Mouse (Mus musculus) midbrain, embryonic 13.5 days (tissue): ENCODE data around the gene Vipr2. TPM values are rescaled to one million over a fixed set of nuclear protein-coding genes. Genes with fewer than 3 reads are reported as not detected.

Source experiments
- ATAC-seq: fragments of 200-750 bp; cut with Nextera tagmentation; 2 replicates; pipeline ENCODE4 v1.8.0; 2017; ENCODE audit warnings: mild to moderate bottlenecking, moderate TSS enrichment, moderate library complexity
- H3K27ac ChIP-seq: fragments of 300-500 bp; sonication (generic); 2 replicates; pipeline ENCODE4 v1.5.1; 2015; ENCODE audit warnings: inconsistent platforms, mild to moderate bottlenecking, moderate library complexity
- H3K27me3 ChIP-seq: fragments of 300-500 bp; sonication (generic); 2 replicates; pipeline ENCODE4 v1.6.1; 2015; ENCODE audit warnings: mild to moderate bottlenecking, inconsistent platforms
- H3K36me3 ChIP-seq: fragments of 300-500 bp; sonication (generic); 2 replicates; pipeline ENCODE4 v1.6.1; 2015; ENCODE audit warnings: mild to moderate bottlenecking, inconsistent platforms
- H3K4me1 ChIP-seq: fragments of 300-500 bp; sonication (generic); replicated peaks from 2 replicates; pipeline ENCODE4 v1.6.1; 2015; ENCODE audit warnings: inconsistent platforms
- H3K4me2 ChIP-seq: fragments of 300-500 bp; sonication (generic); replicated peaks from 2 replicates; pipeline ENCODE4 v1.6.1; 2015; ENCODE audit warnings: moderate library complexity, mild to moderate bottlenecking, inconsistent platforms
- H3K4me3 ChIP-seq: fragments of 300-500 bp; sonication (generic); replicated peaks from 2 replicates; pipeline ENCODE4 v1.5.1; 2015; ENCODE audit warnings: mild to moderate bottlenecking, inconsistent platforms
- H3K9ac ChIP-seq: fragments of 300-500 bp; sonication (generic); replicated peaks from 2 replicates; pipeline ENCODE4 v1.6.1; 2015; ENCODE audit warnings: mild to moderate bottlenecking, inconsistent platforms
- H3K9me3 ChIP-seq: fragments of 300-500 bp; sonication (generic); 2 replicates; pipeline ENCODE4 v1.6.1; 2016; ENCODE audit warnings: mild to moderate bottlenecking, inconsistent platforms
- WGBS: fragments of 180-500 bp; shearing (Covaris S2); methylation state at CpG from one replicate; pipeline ENCODE4 v1.1.7; 2015; 5-methylcytosine and 5-hydroxymethylcytosine counted together
- polyA plus RNA-seq: library from polyadenylated mRNA; unstranded; fragments of >200 nt; fragmentation: Nextera tagmentation; extraction: Ambion mirVana; gene quantifications from 2 replicates; pipeline ENCODE4 v1.2.1, GENCODE M21; 2015

The Vipr2 gene
- polyA plus RNA-seq, 1 experiment from 2014 or later: 1.3 TPM

GRCm38 (mm10) chr12:116140605-116141004, 63.1 kb downstream of the Vipr2 start:
- no peaks in the 10 kb centered on the region for H3K27me3 ChIP-seq
- no peak for ATAC-seq
- no peak overlapping the region for H3K27ac ChIP-seq
- H3K4me3 ChIP-seq: no peak overlapping the region
- WGBS: 86% methylated on average over 2 of the region's 2 CpGs
- H3K4me2 ChIP-seq: no peak overlapping the region
- peaks cover 4% of the 10 kb centered on the region; the same call in 1 of the 2 replicates for H3K4me1 ChIP-seq
- no peaks in the 10 kb centered on the region for H3K9me3 ChIP-seq
- H3K36me3 ChIP-seq: no peaks in the 10 kb centered on the region
- H3K9ac ChIP-seq: no peak overlapping the region

- Histone ChIP-seq H3K4me1 (peaks cover 6% of the 10 kb centered on the region; the same call in 1 of the 2 replicates), H3K36me3 (no peaks in the 10 kb centered on the region), H3K4me3 (no peak overlapping the region), H3K9me3 (no peaks in the 10 kb centered on the region), H3K9ac (no peak overlapping the region), H3K27ac (no peak overlapping the region), H3K27me3 (no peaks in the 10 kb centered on the region), H3K4me2 (no peak overlapping the region)
- WGBS: 95% methylated on average over 2 of the region's 2 CpGs
- no peak for ATAC-seq
Measured at GRCm38 (mm10) chr12:116141816-116142215, 64.3 kb downstream of the Vipr2 start.

- no peak overlapping the region for H3K4me2 ChIP-seq
- 86% methylated on average over 3 of the region's 3 CpGs for WGBS
- H3K4me1 ChIP-seq: peaks cover 12% of the 10 kb centered on the region
- no peaks in the 10 kb centered on the region for H3K36me3 ChIP-seq
- no peaks in the 10 kb centered on the region for H3K9me3 ChIP-seq
- no peaks in the 10 kb centered on the region for H3K27me3 ChIP-seq
- ATAC-seq: no peak
- no peak overlapping the region for H3K27ac ChIP-seq
- no peak overlapping the region for H3K4me3 ChIP-seq
- H3K9ac ChIP-seq: no peak overlapping the region
Measured at GRCm38 (mm10) chr12:116142464-116142863, 64.9 kb downstream of the Vipr2 start.

GRCm38 (mm10) chr12:116145246-116145645, 67.7 kb downstream of the Vipr2 start:
- H3K36me3 ChIP-seq: no peaks in the 10 kb centered on the region
- WGBS: 32% methylated on average over 5 of the region's 5 CpGs
- no peak for ATAC-seq
- peaks cover 20% of the 10 kb centered on the region for H3K4me1 ChIP-seq
- no peak overlapping the region for H3K27ac ChIP-seq
- no peaks in the 10 kb centered on the region for H3K9me3 ChIP-seq
- H3K27me3 ChIP-seq: no peaks in the 10 kb centered on the region
- no peak overlapping the region for H3K4me3 ChIP-seq
- no peak overlapping the region for H3K9ac ChIP-seq
- no peak overlapping the region for H3K4me2 ChIP-seq

- no peaks in the 10 kb centered on the region for H3K27me3 ChIP-seq
- no peak overlapping the region for H3K4me3 ChIP-seq
- H3K4me2 ChIP-seq: no peak overlapping the region
- peaks cover 20% of the 10 kb centered on the region for H3K4me1 ChIP-seq
- no peak overlapping the region for H3K9ac ChIP-seq
- ATAC-seq: no peak
- no peaks in the 10 kb centered on the region for H3K9me3 ChIP-seq
- 71% methylated on average over 1 of the region's 1 CpGs for WGBS
- no peaks in the 10 kb centered on the region for H3K36me3 ChIP-seq
- no peak overlapping the region for H3K27ac ChIP-seq
Measured at GRCm38 (mm10) chr12:116145686-116146085, 68.2 kb downstream of the Vipr2 start.

- H3K9ac ChIP-seq: peak overlapping the region; percentile 15; the same call in 1 of the 2 replicates
- 11% methylated on average over 8 of the region's 8 CpGs for WGBS
- H3K36me3 ChIP-seq: no peaks in the 10 kb centered on the region
- H3K27me3 ChIP-seq: no peaks in the 10 kb centered on the region
- peaks cover 20% of the 10 kb centered on the region for H3K4me1 ChIP-seq
- H3K4me2 ChIP-seq: no peak overlapping the region
- no peaks in the 10 kb centered on the region for H3K9me3 ChIP-seq
- no peak overlapping the region for H3K4me3 ChIP-seq
- H3K27ac ChIP-seq: peak overlapping the region; percentile 17
- ATAC-seq: peak; percentile 94
Measured at GRCm38 (mm10) chr12:116146996-116147634, 69.6 kb downstream of the Vipr2 start.

- Histone ChIP-seq H3K27me3 (no peaks in the 10 kb centered on the region), H3K9ac (no peak overlapping the region), H3K9me3 (no peaks in the 10 kb centered on the region), H3K4me3 (no peak overlapping the region), H3K27ac (no peak overlapping the region), H3K36me3 (no peaks in the 10 kb centered on the region), H3K4me1 (peaks cover 3% of the 10 kb centered on the region; the same call in 1 of the 2 replicates), H3K4me2 (no peak overlapping the region)
- ATAC-seq: no peak
- 91% methylated on average over 9 of the region's 9 CpGs for WGBS
Measured at GRCm38 (mm10) chr12:116152866-116153428, 75.4 kb downstream of the Vipr2 start.

- Histone ChIP-seq H3K9me3 (no peaks in the 10 kb centered on the region), H3K27ac (no peak overlapping the region), H3K36me3 (no peaks in the 10 kb centered on the region), H3K4me3 (no peak overlapping the region), H3K9ac (no peak overlapping the region), H3K4me2 (no peak overlapping the region), H3K4me1 (no peaks in the 10 kb centered on the region), H3K27me3 (no peaks in the 10 kb centered on the region)
- no peak for ATAC-seq
- WGBS: 78% methylated on average over 7 of the region's 7 CpGs
Measured at GRCm38 (mm10) chr12:116156792-116157532, 79.4 kb downstream of the Vipr2 start.

- H3K4me1 ChIP-seq: no peaks in the 10 kb centered on the region
- H3K9ac ChIP-seq: no peak overlapping the region
- 87% methylated on average over 5 of the region's 5 CpGs for WGBS
- H3K27ac ChIP-seq: no peak overlapping the region
- ATAC-seq: no peak
- H3K36me3 ChIP-seq: no peaks in the 10 kb centered on the region
- H3K9me3 ChIP-seq: no peaks in the 10 kb centered on the region
- no peak overlapping the region for H3K4me3 ChIP-seq
- no peaks in the 10 kb centered on the region for H3K27me3 ChIP-seq
- H3K4me2 ChIP-seq: no peak overlapping the region
Measured at GRCm38 (mm10) chr12:116159223-116159622, 81.7 kb downstream of the Vipr2 start.

- no peak overlapping the region for H3K4me3 ChIP-seq
- H3K9me3 ChIP-seq: no peaks in the 10 kb centered on the region
- no peaks in the 10 kb centered on the region for H3K36me3 ChIP-seq
- H3K27me3 ChIP-seq: no peaks in the 10 kb centered on the region
- H3K4me1 ChIP-seq: no peaks in the 10 kb centered on the region
- H3K4me2 ChIP-seq: no peak overlapping the region
- WGBS: 82% methylated on average over 2 of the region's 2 CpGs
- H3K27ac ChIP-seq: no peak overlapping the region
- no peak for ATAC-seq
- H3K9ac ChIP-seq: no peak overlapping the region
Measured at GRCm38 (mm10) chr12:116159695-116160094, 82.2 kb downstream of the Vipr2 start.

GRCm38 (mm10) chr12:116165368-116165767, 87.8 kb downstream of the Vipr2 start:
- Histone ChIP-seq H3K4me1 (no peaks in the 10 kb centered on the region), H3K4me3 (no peak overlapping the region), H3K27ac (no peak overlapping the region), H3K9me3 (no peaks in the 10 kb centered on the region), H3K36me3 (no peaks in the 10 kb centered on the region), H3K4me2 (no peak overlapping the region), H3K27me3 (no peaks in the 10 kb centered on the region), H3K9ac (no peak overlapping the region)
- ATAC-seq: no peak

GRCm38 (mm10) chr12:116169666-116170065, 92.1 kb downstream of the Vipr2 start:
- no peaks in the 10 kb centered on the region for H3K27me3 ChIP-seq
- no peaks in the 10 kb centered on the region for H3K9me3 ChIP-seq
- no peak overlapping the region for H3K4me3 ChIP-seq
- H3K4me1 ChIP-seq: no peaks in the 10 kb centered on the region; the same call in 1 of the 2 replicates
- no peak for ATAC-seq
- H3K4me2 ChIP-seq: no peak overlapping the region
- WGBS: 88% methylated on average over 5 of the region's 5 CpGs
- no peaks in the 10 kb centered on the region for H3K36me3 ChIP-seq
- H3K9ac ChIP-seq: no peak overlapping the region
- H3K27ac ChIP-seq: no peak overlapping the region
